Mouse (Mus musculus) cerebellum, adult 2 months (tissue): ENCODE measurements around the gene Grm7.

Source experiments
- CTCF ChIP-seq: fragments of 200-500 bp; IDR thresholded peaks from 2 replicates; pipeline ENCODE4 v1.5.1; 2011; ENCODE audit warnings: low read depth, mild to moderate bottlenecking, control low read depth, low read length, moderate library complexity, borderline replicate concordance; ENCODE audit not compliant: insufficient read depth
- POLR2A ChIP-seq: fragments of 200-500 bp; IDR thresholded peaks from 2 replicates; pipeline ENCODE4 v1.6.1; 2011; ENCODE audit warnings: low read length, control low read depth, borderline replicate concordance; ENCODE audit not compliant: insufficient read depth

DNA sequence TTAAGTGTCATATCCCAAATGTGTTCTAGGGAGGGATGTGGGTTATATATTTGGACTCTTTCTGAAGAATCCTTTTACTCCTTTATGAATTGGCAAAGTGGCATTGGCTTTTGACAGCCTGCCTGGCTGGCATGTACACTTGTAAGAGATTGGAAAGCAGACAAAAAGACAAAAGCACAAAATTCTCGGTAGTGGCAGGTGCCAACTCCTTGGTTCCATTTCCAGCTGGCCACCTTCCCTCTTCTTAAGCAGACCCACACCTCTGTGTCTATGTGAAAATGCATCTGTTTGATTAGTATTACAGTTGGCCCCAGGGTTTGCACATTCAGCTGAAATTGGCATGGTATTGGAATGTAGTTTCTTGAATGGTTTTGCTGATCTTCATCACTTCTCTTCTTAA is 460.1 kb downstream of the Grm7 start:
- TF ChIP-seq CTCF (no peak), POLR2A (no peak)
